Mouse (Mus musculus) urinary bladder, postnatal 25 days (tissue): ENCODE data around the gene C2cd5.
"Not testable (repeated sequence)": the region's sequence is repeated elsewhere in the genome, so short reads cannot be mapped to it uniquely, and the experiment has no call there.

Source experiments
- DNase-seq: peaks from one replicate; pipeline ENCODE4 v3.0.0; 2022; ENCODE audit warnings: low spot score

Gene C2cd5

GRCm38 (mm10) chr6:143020146-143020545 is 79.8 kb downstream of the C2cd5 start:
- DNase-seq = no peak

- DNase-seq = no peak
Measured at GRCm38 (mm10) chr6:143012513-143013215, 87.3 kb downstream of the C2cd5 start.

GRCm38 (mm10) chr6:143008865-143009264 is 91.1 kb downstream of the C2cd5 start:
- DNase-seq = no peak

- not testable (repeated sequence) for DNase-seq
Measured at GRCm38 (mm10) chr6:143005209-143005608, 94.7 kb downstream of the C2cd5 start.

- no peak for DNase-seq
Measured at GRCm38 (mm10) chr6:143004801-143005200, 95.1 kb downstream of the C2cd5 start.

- no peak for DNase-seq
Measured at GRCm38 (mm10) chr6:142998221-142998999, 101.5 kb downstream of the C2cd5 start.

- no peak for DNase-seq
Measured at GRCm38 (mm10) chr6:142996887-142997286, 103.1 kb downstream of the C2cd5 start.

GRCm38 (mm10) chr6:142995567-142995966 is 104.4 kb downstream of the C2cd5 start:
- DNase-seq = peak; percentile 14

- no peak for DNase-seq
Measured at GRCm38 (mm10) chr6:142994821-142995220, 105.1 kb downstream of the C2cd5 start.

GRCm38 (mm10) chr6:142993705-142994698 is 105.9 kb downstream of the C2cd5 start:
- no peak for DNase-seq

GRCm38 (mm10) chr6:142992971-142993370 is 107.0 kb downstream of the C2cd5 start:
- DNase-seq = no peak

- DNase-seq = no peak
Measured at GRCm38 (mm10) chr6:142992099-142992498, 107.8 kb downstream of the C2cd5 start.

GRCm38 (mm10) chr6:142991391-142992059 is 108.4 kb downstream of the C2cd5 start:
- no peak for DNase-seq

GRCm38 (mm10) chr6:142990516-142990915 is 109.4 kb downstream of the C2cd5 start:
- no peak for DNase-seq

GRCm38 (mm10) chr6:142989495-142989894 is 110.4 kb downstream of the C2cd5 start:
- no peak for DNase-seq

- DNase-seq = peak; percentile 35
Measured at GRCm38 (mm10) chr6:142988753-142989152, 111.2 kb downstream of the C2cd5 start.

GRCm38 (mm10) chr6:142988231-142988630 is 111.7 kb downstream of the C2cd5 start:
- no peak for DNase-seq

GRCm38 (mm10) chr6:142987616-142988015 is 112.3 kb downstream of the C2cd5 start:
- DNase-seq = no peak

- not testable (repeated sequence) for DNase-seq
Measured at GRCm38 (mm10) chr6:142986706-142987105, 113.2 kb downstream of the C2cd5 start.

- not testable (repeated sequence) for DNase-seq
Measured at GRCm38 (mm10) chr6:142985561-142986238, 114.2 kb downstream of the C2cd5 start.
